Comparison of ENCODE assay signal across 23 mouse cellular contexts in the genomic region with DNA sequence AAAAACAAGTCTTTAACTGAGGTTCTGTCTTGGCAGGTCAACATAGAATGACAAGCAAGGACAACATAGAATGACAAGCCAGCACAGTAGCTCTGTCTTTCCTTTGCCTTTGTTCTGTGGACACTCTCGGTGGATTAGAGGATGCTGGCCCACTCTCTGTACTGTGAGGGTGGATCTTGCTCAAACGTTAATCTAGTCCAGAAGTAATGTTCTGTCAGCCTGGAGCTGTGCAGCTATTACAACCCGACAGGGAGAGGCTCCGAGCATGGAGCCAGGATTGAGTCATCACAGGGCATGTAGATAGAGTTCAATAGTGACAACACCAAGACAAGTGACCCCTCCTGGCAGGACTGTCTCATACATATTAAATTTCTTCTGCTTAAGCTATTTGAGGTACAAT. TPM values are rescaled to one million over a fixed set of nuclear protein-coding genes. Genes with fewer than 3 reads are reported as not detected.
DNase-seq lines count a peak whose midpoint lies in the region.
"Had no signal": no experiment of that assay in that cellular context is flagged by ENCODE, and none has a peak within 500 bp of the region (broad histone marks: within the 10 kb centered on the region; RNA-seq: fewer than 3 reads in every experiment).

No protein-coding gene starts in this region.

- no peaks in the 10 kb centered on the region for H3K36me3 ChIP-seq in heart, embryonic 10.5 days
- H3K36me3 ChIP-seq: embryonic facial prominence, embryonic 15.5 days; forebrain, embryonic 15.5 days; G1E; heart, embryonic 13.5 days; hindbrain, embryonic 12.5 days had no signal

- no peak overlapping the region for H3K27ac ChIP-seq in heart, embryonic 10.5 days
- H3K27ac ChIP-seq: embryonic facial prominence, embryonic 15.5 days; forebrain, embryonic 15.5 days; heart, adult 2 months; heart, embryonic 13.5 days; hindbrain, embryonic 12.5 days had no signal

- no peaks in the 10 kb centered on the region for H3K9me3 ChIP-seq in heart, embryonic 10.5 days
- H3K9me3 ChIP-seq: embryonic facial prominence, embryonic 15.5 days; forebrain, embryonic 15.5 days; G1E; hindbrain, embryonic 12.5 days had no signal

- H3K27me3 ChIP-seq in heart, embryonic 10.5 days (ENCODE audit: insufficient read depth, poor library complexity, severe bottlenecking) = no peaks in the 10 kb centered on the region
- H3K27me3 ChIP-seq: embryonic facial prominence, embryonic 15.5 days; forebrain, embryonic 15.5 days; heart, embryonic 13.5 days; hindbrain, embryonic 12.5 days had no signal

- H3K4me1 ChIP-seq in heart, embryonic 10.5 days = no peaks in the 10 kb centered on the region
- H3K4me1 ChIP-seq: embryonic facial prominence, embryonic 15.5 days; forebrain, embryonic 15.5 days; heart, embryonic 13.5 days; hindbrain, embryonic 12.5 days had no signal

- DNase-seq in adrenal gland, postnatal 10 days = peak; percentile 23
- no peak for DNase-seq in adrenal gland, adult 18-20 months (ENCODE audit: low spot score in 2 of 2)
- DNase-seq in heart, embryonic 10.5 days (ENCODE audit: low spot score) = peak; percentile 45
- no peak for DNase-seq in heart, adult 18-20 months
- DNase-seq in ES-CJ7 (ENCODE audit: low read depth, low spot score) = peak; percentile 19
- peak; percentile 97 for DNase-seq in gonadal fat pad, adult 2 months (ENCODE audit: low read depth)
- no peak for DNase-seq in heart, postnatal 36 days
- DNase-seq: cerebellum, adult 11 months; cerebellum, adult 8-10 months; cerebellum, postnatal 14 days; embryo, embryonic 11 days; gastrocnemius, postnatal 36 days; heart, adult 2 months; heart, postnatal 4 days; kidney, adult 8-10 months had no signal

- intact Hi-C loops in heart, postnatal 36 days (cut with DNase I) = no loop called here

- 85% methylated on average over 4 of the region's 4 CpGs for WGBS in heart, embryonic 10.5 days

- no peak overlapping the region for H3K4me3 ChIP-seq in heart, embryonic 10.5 days
- H3K4me3 ChIP-seq: embryonic facial prominence, embryonic 15.5 days; erythroblast, embryonic 14.5 days; forebrain, embryonic 15.5 days; heart, adult 2 months; heart, embryonic 13.5 days; hindbrain, embryonic 12.5 days had no signal

RNA-seq across cellular contexts. Expression of a gene that starts 42.4 kb away (rescaled TPM):
- not detected for total RNA-seq in adrenal gland, postnatal 10 days (2021)
- not detected for total RNA-seq in adrenal gland, adult 18-20 months (2021)
- 0.09 and 0.33 TPM in 2 replicates for polyA plus RNA-seq in heart, embryonic 10.5 days (2016; fragmentation: Nextera tagmentation; extraction: Ambion mirVana)
- not detected for total RNA-seq in heart, adult 18-20 months (2021)
- 1.1 and 3.1 TPM in 2 replicates for polyA plus RNA-seq in gonadal fat pad, adult 2 months (2012; rRNA removed)
- total RNA-seq in heart, postnatal 36 days (2021) = not detected
- total RNA-seq: gastrocnemius, postnatal 36 days; heart, adult 2 months; heart, postnatal 4 days had no signal
- polyA plus RNA-seq: brain, embryonic 14.5 days; erythroblast, embryonic 14.5 days; forebrain, embryonic 15.5 days; G1E; heart, postnatal 0 days had no signal

Comparison
In these comparisons a context has a peak if more than half of its experiments do, and no peak if none do; other contexts are left out.
1. DNase-seq: peak in adrenal gland, postnatal 10 days (single experiment), heart, embryonic 10.5 days (single experiment), ES-CJ7 (single experiment) and gonadal fat pad, adult 2 months (single experiment); none in adrenal gland, adult 18-20 months (0 of 2), heart, adult 18-20 months (0 of 2) and heart, postnatal 36 days (0 of 2).